Mouse (Mus musculus): Measurements from ENCODE around the gene Maged2. TPM values are rescaled to one million over a fixed set of nuclear protein-coding genes. Genes with fewer than 3 reads are reported as not detected.
"Not testable (repeated sequence)": the region's sequence is repeated elsewhere in the genome, so short reads cannot be mapped to it uniquely, and the experiment has no call there.

Maged2 gene
- 532 and 550 TPM in 2 replicates for polyA plus RNA-seq (2014; fragmentation: Nextera tagmentation; extraction: Ambion mirVana)

DNA sequence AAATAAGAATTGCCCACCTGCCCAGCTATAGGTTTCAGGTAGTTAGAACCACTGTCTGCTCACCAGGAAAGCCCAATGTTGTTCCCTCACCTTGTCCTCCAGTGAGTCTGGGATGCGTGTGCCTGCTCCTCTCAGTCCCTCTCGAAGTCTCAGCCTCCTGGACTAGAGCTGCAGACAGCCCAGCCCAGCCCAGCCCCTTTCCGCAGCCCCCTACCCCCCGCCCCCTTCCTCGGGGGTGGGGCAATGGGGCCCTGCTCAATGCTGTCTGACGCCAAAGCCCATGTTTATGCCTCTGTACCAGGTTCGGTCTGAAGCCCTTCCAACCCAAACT lies at the start of gene Maged2:
TSS of gene Maged2 (minus strand) at position 207 of the 331 bp plus-strand sequence.
- Histone ChIP-seq H3K4me1 (replicated peaks; ENCODE audit: control insufficient read depth, insufficient read depth, low read length) (0 out of 2 replicates have a peak, but pooled peaks cover 5% of the 10 kb centered on the region), H3K36me3 (replicated peaks; ENCODE audit: control insufficient read depth, insufficient read depth) (peaks cover 26% of the 10 kb centered on the region), H3K27ac (peak within 1 kb of the TSS; percentile 90), H3K27me3 (ENCODE audit: control insufficient read depth, insufficient read depth, low read length) (0 out of 2 replicates have a peak, but pooled peaks cover 3% of the 10 kb centered on the region), H3K4me2 (replicated peaks) (peak within 1 kb of the TSS; percentile 59), H3K4me3 (replicated peaks; ENCODE audit: low read length) (peak within 1 kb of the TSS; percentile 51), H3K9me3 (ENCODE audit: control insufficient read depth, low read length) (no peaks in the 10 kb centered on the region), H3K9ac (peak within 1 kb of the TSS; percentile 66)
- 20% methylated on average over 7 of the region's 7 CpGs for WGBS
- ATAC-seq (ENCODE audit: low FRiP score) (peak; percentile 38; the same call in 1 of the 2 replicates), DNase-seq (ENCODE audit: low spot score) (no peak)

- no peaks in the 10 kb centered on the region for H3K9me3 ChIP-seq (ENCODE audit: control insufficient read depth, low read length)
- H3K36me3 ChIP-seq (replicated peaks; ENCODE audit: control insufficient read depth, insufficient read depth) = no peaks in the 10 kb centered on the region
- no peak overlapping the region for H3K27ac ChIP-seq
- DNase-seq (ENCODE audit: low spot score) (no peak), ATAC-seq (ENCODE audit: low FRiP score) (no peak)
- H3K4me1 ChIP-seq (replicated peaks; ENCODE audit: control insufficient read depth, insufficient read depth, low read length) = no peaks in the 10 kb centered on the region
- 71% methylated on average over 8 of the region's 8 CpGs for WGBS
- no peak overlapping the region for H3K4me3 ChIP-seq (replicated peaks; ENCODE audit: low read length)
- no peak overlapping the region for H3K9ac ChIP-seq
- no peak overlapping the region for H3K4me2 ChIP-seq (replicated peaks)
- 0 out of 2 replicates have a peak, but pooled peaks cover 4% of the 10 kb centered on the region for H3K27me3 ChIP-seq (ENCODE audit: control insufficient read depth, insufficient read depth, low read length)
These were observed 34.1 kb upstream of the Maged2 start for GRCm38 (mm10) chrX:150848230-150848629.

DNA sequence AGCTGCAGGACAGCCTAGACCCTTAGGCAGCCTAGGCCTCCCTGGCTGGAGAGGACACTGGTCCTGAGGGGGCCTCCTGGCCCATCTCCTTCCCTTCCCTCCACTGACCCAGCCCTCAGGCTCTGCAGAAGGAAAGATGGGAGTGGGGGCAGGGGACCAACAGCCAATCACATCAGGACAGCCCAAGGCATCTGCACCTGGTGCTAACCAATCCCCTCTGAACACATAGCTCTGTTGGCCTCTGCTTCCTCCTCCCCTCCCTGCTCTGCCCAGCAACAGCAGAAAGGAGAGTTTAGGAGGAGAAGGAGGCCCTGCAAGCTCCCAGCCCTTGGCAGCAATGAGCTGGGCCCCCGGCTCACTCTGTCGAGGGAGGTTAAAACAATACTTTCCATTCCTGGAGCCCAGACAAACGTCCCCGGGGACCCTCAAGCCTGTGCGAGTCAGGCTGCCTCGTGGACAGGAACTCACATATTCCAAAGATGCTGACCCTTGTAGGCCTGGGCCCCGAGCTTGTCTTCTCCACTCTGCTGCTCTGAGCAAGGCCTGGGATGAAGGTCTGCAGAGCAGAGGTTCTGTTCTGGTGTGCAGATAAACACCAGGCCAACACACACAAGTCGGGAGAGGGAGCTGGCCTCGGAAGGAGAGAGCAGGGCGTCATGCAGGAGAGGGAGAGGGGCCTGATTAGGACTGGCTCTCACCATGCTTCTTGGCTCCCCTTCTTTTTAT lies 31.5 kb upstream of the Maged2 start:
- H3K27ac ChIP-seq; H3K4me2 ChIP-seq (replicated peaks); H3K9ac ChIP-seq; H3K4me3 ChIP-seq (replicated peaks; ENCODE audit: low read length); H3K27me3 ChIP-seq (ENCODE audit: control insufficient read depth, insufficient read depth, low read length); H3K4me1 ChIP-seq (replicated peaks; ENCODE audit: control insufficient read depth, insufficient read depth, low read length); H3K36me3 ChIP-seq (replicated peaks; ENCODE audit: control insufficient read depth, insufficient read depth); H3K9me3 ChIP-seq (ENCODE audit: control insufficient read depth, low read length); DNase-seq (ENCODE audit: low spot score): not testable (repeated sequence)
- peak; percentile 77 for ATAC-seq (ENCODE audit: low FRiP score)
- WGBS = 95% methylated on average over 3 of the region's 10 CpGs

DNA sequence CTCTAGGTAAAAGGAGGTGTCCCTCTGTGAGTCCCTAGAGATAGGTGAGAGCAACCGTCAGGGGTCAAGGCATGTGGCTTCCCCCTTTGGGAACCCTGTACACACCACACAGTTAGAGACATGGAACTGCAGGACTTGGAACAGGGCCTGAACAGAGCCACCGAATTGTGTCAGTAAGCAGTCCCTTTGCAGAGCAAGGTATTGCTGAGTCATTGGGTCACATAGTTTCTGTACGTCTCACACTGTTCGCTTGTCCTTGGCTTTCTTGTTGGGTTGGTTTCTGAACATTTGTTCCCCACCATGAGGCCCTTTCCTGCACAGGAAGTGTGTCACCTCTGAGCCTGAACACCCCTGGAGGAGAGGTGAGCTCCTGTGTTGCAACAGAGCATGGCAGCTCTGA lies 29.1 kb upstream of the Maged2 start:
- H3K9ac ChIP-seq; ATAC-seq (ENCODE audit: low FRiP score): not testable (repeated sequence)
- 94% methylated on average over 1 of the region's 4 CpGs for WGBS

GRCm38 (mm10) chrX:150830297-150830696 lies 16.2 kb upstream of the Maged2 start:
- no peak overlapping the region for H3K4me3 ChIP-seq (replicated peaks; ENCODE audit: low read length)
- H3K36me3 ChIP-seq (replicated peaks; ENCODE audit: control insufficient read depth, insufficient read depth) = no peaks in the 10 kb centered on the region
- H3K9ac ChIP-seq = no peak overlapping the region
- no peak overlapping the region for H3K4me2 ChIP-seq (replicated peaks)
- H3K9me3 ChIP-seq (ENCODE audit: control insufficient read depth, low read length) = no peaks in the 10 kb centered on the region
- no peak for DNase-seq (ENCODE audit: low spot score)
- WGBS = 78% methylated on average over 4 of the region's 4 CpGs
- no peak overlapping the region for H3K27ac ChIP-seq
- ATAC-seq (ENCODE audit: low FRiP score) = no peak
- no peaks in the 10 kb centered on the region for H3K4me1 ChIP-seq (replicated peaks; ENCODE audit: control insufficient read depth, insufficient read depth, low read length)
- H3K27me3 ChIP-seq (ENCODE audit: control insufficient read depth, insufficient read depth, low read length) = peaks cover 10% of the 10 kb centered on the region; the same call in 1 of the 2 replicates

More for the DNA sequence above, 29.1 kb upstream of the Maged2 start:
- not testable (repeated sequence) for DNase-seq (ENCODE audit: low spot score); H3K36me3 ChIP-seq (replicated peaks; ENCODE audit: control insufficient read depth, insufficient read depth); H3K27ac ChIP-seq; H3K4me3 ChIP-seq (replicated peaks; ENCODE audit: low read length); H3K4me2 ChIP-seq (replicated peaks); H3K4me1 ChIP-seq (replicated peaks; ENCODE audit: control insufficient read depth, insufficient read depth, low read length); H3K27me3 ChIP-seq (ENCODE audit: control insufficient read depth, insufficient read depth, low read length); H3K9me3 ChIP-seq (ENCODE audit: control insufficient read depth, low read length)

DNA sequence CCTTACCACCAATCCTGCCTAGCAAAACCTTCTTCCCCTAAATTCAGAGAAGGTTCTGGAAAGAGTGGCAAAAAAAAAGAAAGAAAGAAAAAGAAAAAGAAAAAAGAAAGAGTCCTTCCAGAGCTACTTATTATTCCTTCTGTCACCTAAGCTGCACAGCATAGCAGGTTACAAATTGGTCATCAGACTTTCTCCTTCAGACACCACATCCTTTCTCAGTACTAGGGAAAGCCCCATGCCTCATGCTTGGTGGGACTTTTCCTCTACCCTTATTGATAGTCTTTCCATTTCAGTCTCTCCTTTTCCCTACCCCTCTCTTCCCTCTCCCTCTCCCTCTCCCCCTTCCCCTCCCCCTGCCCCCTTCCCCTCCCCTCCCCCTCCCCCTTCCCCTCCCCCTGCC lies 3.1 kb upstream of the Maged2 start:
- H3K4me3 ChIP-seq (replicated peaks; ENCODE audit: low read length) = no peak overlapping the region
- no peak overlapping the region for H3K9ac ChIP-seq
- no peak for ATAC-seq (ENCODE audit: low FRiP score)
- DNase-seq (ENCODE audit: low spot score) = no peak
- H3K27ac ChIP-seq = no peak overlapping the region
- no peak overlapping the region for H3K4me2 ChIP-seq (replicated peaks)
- no peaks in the 10 kb centered on the region for H3K9me3 ChIP-seq (ENCODE audit: control insufficient read depth, low read length)
- no peaks in the 10 kb centered on the region for H3K36me3 ChIP-seq (replicated peaks; ENCODE audit: control insufficient read depth, insufficient read depth)
- H3K4me1 ChIP-seq (replicated peaks; ENCODE audit: control insufficient read depth, insufficient read depth, low read length) = 0 out of 2 replicates have a peak, but pooled peaks cover 1% of the 10 kb centered on the region
- H3K27me3 ChIP-seq (ENCODE audit: control insufficient read depth, insufficient read depth, low read length) = 0 out of 2 replicates have a peak, but pooled peaks cover 3% of the 10 kb centered on the region

DNA sequence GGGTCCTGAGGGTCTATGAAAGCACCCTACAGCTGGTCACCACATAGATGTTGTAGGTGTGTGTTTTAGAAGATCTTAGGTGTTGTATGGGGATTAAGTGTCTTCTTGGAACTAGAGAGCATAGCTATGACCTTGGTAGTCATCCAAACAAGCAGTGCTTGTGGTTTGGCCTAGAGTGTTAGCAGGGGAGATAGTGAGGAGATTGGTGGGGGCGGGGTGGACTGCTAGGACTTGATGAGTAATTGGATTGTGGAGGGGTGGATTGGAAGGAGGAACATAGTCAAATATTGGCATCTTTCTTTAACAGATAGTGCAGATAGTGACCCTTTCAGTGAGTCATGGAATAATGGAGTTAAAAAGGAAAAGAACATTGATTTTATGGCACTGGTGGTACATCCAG lies 1.5 kb upstream of the Maged2 start:
- no peak for ATAC-seq (ENCODE audit: low FRiP score)
- H3K4me1 ChIP-seq (replicated peaks; ENCODE audit: control insufficient read depth, insufficient read depth, low read length) = 0 out of 2 replicates have a peak, but pooled peaks cover 5% of the 10 kb centered on the region
- H3K4me3 ChIP-seq (replicated peaks; ENCODE audit: low read length) = no peak overlapping the region
- no peak overlapping the region for H3K9ac ChIP-seq
- no peak for DNase-seq (ENCODE audit: low spot score)
- peaks cover 14% of the 10 kb centered on the region for H3K36me3 ChIP-seq (replicated peaks; ENCODE audit: control insufficient read depth, insufficient read depth)
- H3K4me2 ChIP-seq (replicated peaks) = no peak overlapping the region
- H3K27ac ChIP-seq = no peak overlapping the region
- H3K27me3 ChIP-seq (ENCODE audit: control insufficient read depth, insufficient read depth, low read length) = 0 out of 2 replicates have a peak, but pooled peaks cover 3% of the 10 kb centered on the region
- H3K9me3 ChIP-seq (ENCODE audit: control insufficient read depth, low read length) = no peaks in the 10 kb centered on the region
- WGBS = 89% methylated on average over 1 of the region's 1 CpGs

DNA sequence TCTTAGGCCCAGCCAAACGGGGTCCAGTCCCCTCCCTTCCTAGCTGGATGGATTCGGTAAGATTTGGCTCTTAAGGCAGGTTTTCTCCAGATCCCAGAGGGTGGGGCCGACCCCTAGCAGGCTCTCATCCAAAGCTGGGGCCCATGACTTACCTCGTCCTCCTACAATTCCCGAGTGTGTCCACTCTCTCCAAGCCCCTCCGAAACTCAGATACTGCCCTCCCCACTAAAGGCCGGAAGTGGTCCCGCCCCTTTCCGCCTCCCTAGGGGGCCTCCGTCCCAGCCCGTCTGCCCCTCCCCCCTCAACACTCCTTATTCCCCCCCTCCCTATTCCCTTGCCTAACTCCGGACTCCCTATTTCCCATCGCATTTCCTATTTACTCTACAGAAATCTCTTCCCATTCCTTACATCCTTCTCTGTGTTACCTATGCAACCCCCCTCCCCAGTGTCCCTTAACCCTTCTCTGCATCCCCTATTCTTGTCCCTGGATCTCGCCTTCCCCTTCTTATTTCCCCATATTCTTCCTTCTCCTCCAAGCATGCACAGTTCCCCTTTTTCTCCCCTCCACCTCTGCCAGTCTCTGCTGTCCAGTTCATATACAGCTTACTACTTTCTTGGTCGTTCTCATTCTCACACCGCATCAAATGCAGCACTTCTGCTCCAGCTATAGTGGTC lies 544 bp downstream of the Maged2 start:
- Histone ChIP-seq H3K36me3 (replicated peaks; ENCODE audit: control insufficient read depth, insufficient read depth) (peaks cover 26% of the 10 kb centered on the region), H3K4me3 (replicated peaks; ENCODE audit: low read length) (peak overlapping the region; percentile 51), H3K27me3 (ENCODE audit: control insufficient read depth, insufficient read depth, low read length) (0 out of 2 replicates have a peak, but pooled peaks cover 3% of the 10 kb centered on the region), H3K9me3 (ENCODE audit: control insufficient read depth, low read length) (no peaks in the 10 kb centered on the region), H3K4me2 (replicated peaks) (peak overlapping the region; percentile 59), H3K4me1 (replicated peaks; ENCODE audit: control insufficient read depth, insufficient read depth, low read length) (0 out of 2 replicates have a peak, but pooled peaks cover 5% of the 10 kb centered on the region), H3K9ac (peak overlapping the region; percentile 66), H3K27ac (peak overlapping the region; percentile 90)
- peak; percentile 69 for DNase-seq (ENCODE audit: low spot score)
- peak; percentile 74 for ATAC-seq (ENCODE audit: low FRiP score)
- 18% methylated on average over 16 of the region's 16 CpGs for WGBS

- Histone ChIP-seq H3K9ac (peak overlapping the region; percentile 66), H3K27ac (peak overlapping the region; percentile 90), H3K4me3 (replicated peaks; ENCODE audit: low read length) (peak overlapping the region; percentile 51), H3K4me2 (replicated peaks) (peak overlapping the region; percentile 59), H3K27me3 (ENCODE audit: control insufficient read depth, insufficient read depth, low read length) (0 out of 2 replicates have a peak, but pooled peaks cover 3% of the 10 kb centered on the region), H3K9me3 (ENCODE audit: control insufficient read depth, low read length) (no peaks in the 10 kb centered on the region), H3K36me3 (replicated peaks; ENCODE audit: control insufficient read depth, insufficient read depth) (peaks cover 34% of the 10 kb centered on the region), H3K4me1 (replicated peaks; ENCODE audit: control insufficient read depth, insufficient read depth, low read length) (0 out of 2 replicates have a peak, but pooled peaks cover 5% of the 10 kb centered on the region)
- DNase-seq (ENCODE audit: low spot score) (peak; percentile 89), ATAC-seq (ENCODE audit: low FRiP score) (peak; percentile 95)
- 19% methylated on average over 20 of the region's 24 CpGs for WGBS
These were observed 1.3 kb downstream of the Maged2 start for GRCm38 (mm10) chrX:150812787-150813298.

Measured in hindbrain, embryonic 14.5 days (tissue).